Mouse (Mus musculus) left cerebral cortex, adult 18-20 months (tissue): ENCODE results near the gene Rflna. TPM values are rescaled to one million over a fixed set of nuclear protein-coding genes. Genes with fewer than 3 reads are reported as not detected.

Experiments used
- DNase-seq, 2 experiments: peaks; one replicate each; pipeline ENCODE4 v3.0.0; 2021 to 2022; ENCODE audit warnings: low spot score in 2 of 2, mixed read lengths in 1 of 2
- long read RNA-seq, 2 experiments: library from polyadenylated mRNA; stranded (forward); transcript quantifications; one replicate each; pipeline ENCODE4 v2.0.0; 2021
- total RNA-seq, 2 experiments: library from RNA; stranded (reverse); gene quantifications; 2 replicates each; pipeline ENCODE4 v1.2.3; 2021

Gene Rflna
- total RNA-seq = 1 to 10 TPM in 1 of 2 experiments, under 1 TPM in 1; 0.68 to 1.0 TPM
- long read RNA-seq, experiment 1, partial matches to known transcripts = 0 of 2 reads
- long read RNA-seq, experiment 1, other reads (novel, unspliced or antisense) = 2 of 2 reads
- long read RNA-seq, experiment 2, partial matches to known transcripts = 0 of 1 reads
- long read RNA-seq, experiment 2, other reads (novel, unspliced or antisense) = 1 of 1 reads

GRCm38 (mm10) chr5:125002969-125003872, at the start of gene Rflna:
TSS of gene Rflna (plus strand) at chr5:125003221.
- no peak for DNase-seq

DNA sequence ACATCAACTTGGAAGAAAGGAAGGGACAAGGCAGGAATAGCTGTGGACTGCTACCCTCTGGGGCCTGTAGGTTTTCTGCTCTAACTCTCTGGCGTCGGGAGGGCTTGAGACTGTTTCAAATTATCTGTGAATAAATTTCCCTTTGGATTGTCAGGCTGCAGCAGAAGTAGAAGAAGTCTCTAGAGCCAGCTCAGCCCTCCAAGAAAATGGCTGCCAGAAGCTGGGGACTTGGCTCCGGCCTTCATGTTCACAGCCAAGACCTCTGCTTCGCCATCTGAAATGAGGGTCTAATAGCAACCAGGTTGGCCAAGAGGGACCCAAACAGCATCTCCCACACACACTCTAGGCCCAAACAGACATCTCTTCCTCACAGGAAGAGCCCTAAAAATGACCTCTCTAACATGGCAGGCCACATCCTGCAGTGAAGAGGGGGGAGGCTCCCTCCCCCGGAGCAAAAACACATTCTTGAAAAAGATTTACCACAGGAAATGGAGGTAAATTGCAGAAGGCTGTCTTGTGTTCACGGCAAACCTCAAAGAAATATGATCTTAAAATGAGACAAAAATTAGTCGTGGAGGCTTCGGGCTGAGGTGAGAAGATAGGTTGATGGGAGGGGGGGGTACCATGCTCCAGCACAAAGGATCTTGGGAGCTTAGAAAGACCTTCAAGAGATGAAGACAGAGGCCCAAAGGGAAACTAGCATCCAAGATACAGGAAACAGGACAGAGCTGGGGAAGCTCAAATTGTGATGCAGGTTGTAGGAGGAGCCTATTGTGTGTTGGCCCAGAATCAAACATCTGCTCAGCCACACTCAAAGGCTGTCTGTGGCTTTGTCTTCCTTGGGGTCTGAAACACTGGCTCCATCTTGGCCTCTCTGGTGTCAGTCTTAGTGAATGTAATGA, 48.4 kb upstream of the Rflna start:
- no peak for DNase-seq

GRCm38 (mm10) chr5:124957491-124957890, 45.5 kb upstream of the Rflna start:
- DNase-seq = no peak

DNA sequence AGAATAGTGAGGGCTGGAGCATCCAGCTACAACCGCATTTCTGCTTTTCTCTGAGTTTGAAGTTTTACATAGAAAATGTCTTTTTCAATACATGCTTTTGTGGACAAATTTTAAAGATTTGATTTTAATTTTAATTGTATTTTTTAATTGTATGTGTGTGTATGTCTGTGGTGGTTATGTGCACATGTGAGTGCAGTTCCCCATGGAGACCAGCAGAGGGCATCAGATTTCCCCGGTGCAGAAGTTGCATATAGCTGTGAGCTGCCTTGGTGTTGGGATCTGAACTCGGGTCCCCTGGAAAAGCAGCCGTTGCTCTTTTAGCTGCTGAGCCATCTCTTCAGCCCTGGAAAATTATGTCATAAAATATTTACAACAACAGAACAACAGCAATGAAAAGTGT, 43.9 kb upstream of the Rflna start:
- no peak for DNase-seq

GRCm38 (mm10) chr5:124960131-124960901, 42.7 kb upstream of the Rflna start:
- peak; percentile 57 to 83 for DNase-seq

DNA sequence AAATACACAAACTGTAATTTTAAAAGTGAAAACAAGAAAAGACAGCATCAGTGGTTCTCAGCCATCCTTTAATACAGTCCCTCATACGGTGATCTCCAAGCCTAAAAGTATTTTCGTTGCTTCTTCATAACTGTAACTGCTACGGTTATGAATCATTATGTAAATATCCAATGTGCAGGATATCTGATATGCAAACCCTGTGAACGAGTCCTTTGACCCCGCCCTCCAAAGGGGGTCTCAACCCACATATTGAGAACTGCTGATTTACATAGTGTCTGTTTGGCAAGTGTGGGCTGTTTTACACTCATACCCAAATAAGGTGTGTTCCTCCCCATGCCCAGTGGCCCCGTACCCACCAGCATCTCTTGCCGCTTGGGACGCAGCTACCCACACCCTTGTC, 41.6 kb upstream of the Rflna start:
- DNase-seq = no peak

DNA sequence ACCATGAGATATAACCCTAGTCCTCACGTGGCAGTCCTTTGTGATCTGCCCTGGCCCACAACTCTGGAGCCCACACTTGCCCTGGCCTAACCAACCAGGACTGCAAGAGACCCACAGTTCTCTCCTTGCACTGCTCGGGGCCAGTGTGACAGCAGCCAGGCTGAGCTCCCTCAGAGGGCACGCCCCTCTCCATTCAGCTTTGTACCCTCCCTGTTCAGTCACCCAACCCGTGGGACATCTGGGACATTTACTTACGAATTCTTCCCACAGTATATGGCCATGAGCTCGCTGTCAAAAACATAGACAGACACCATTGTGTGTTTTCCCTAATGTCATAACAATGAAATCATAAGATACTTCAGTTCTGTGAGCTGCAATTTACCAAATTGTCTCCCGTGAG, 40.3 kb upstream of the Rflna start:
- no peak for DNase-seq

DNA sequence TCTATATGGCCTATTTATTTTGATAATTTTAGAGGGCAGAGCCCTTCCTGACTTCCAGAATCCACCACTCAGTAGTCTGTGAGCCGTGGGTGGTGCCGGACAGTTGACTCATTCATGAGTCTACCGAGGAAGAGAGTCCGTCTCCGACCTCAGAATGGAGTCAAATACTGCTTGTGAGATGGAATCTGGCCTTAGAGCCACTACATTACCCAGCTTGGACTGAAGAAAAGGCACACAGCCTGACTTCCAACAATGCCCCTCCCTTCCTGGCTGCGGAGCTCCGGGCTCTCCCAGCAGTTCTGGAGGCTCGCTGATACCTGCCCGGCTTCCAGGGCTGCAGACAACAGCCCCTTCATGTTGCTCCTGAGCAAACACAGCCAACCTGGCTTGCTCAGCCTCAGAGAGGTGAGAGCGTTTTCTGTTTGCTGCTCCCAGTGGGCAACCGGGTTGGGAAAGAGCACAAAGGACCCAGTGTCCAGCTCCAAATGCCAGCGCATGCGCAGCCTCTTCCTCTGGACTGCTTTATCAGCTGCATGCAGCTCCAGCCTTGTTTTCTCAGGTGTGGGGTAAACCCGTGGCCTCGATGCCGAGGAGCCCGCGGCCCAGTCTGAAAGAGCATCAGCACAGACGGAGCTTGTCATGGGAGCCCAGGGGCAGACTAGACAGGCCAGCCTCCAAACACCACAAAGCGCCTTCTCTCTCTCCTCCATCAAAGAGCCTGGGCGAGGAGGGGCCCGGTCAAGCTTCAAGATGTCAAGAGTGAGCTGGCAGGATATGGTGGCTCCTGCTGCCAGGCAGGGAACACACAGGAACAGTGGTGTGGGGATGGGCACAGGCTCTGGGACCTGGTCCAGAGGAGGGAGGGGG, 39.0 kb upstream of the Rflna start:
- DNase-seq = peak; percentile 28 to 29

DNA sequence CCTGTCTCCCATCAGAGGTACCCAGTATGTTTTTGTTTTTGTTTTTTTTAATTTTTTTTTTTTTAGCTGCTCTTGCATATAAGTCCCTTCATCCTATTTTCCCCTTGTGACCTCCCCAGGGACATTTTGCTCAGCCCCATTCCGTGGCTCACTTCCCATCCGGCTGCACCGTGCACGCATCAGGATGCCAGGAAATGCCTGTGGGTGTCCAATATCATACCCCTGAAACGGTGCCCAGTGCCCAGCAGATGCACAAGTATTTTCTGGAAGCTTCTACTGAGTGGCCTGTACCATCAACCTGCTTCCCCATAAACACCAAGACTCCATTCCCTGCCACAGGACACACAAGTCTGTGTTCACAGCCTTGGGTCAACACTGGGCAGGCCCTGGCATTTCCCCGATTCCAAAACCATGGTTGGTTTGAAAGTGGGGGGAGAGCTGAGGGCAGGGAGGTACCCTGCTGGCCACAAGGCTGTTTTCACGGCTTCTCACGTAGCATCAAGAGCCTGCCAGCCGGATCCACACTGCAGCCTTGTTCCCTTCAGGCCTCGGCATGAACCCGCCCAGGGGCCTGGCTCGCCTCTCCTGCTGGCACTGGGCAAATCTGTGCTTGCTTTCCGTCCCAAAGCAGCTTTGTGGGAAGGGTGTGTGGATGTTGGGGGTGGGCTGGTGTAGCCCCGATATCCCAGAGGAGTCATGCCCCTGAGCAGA, 36.2 kb upstream of the Rflna start:
- no peak for DNase-seq

- DNase-seq = no peak
These were observed 33.2 kb upstream of the Rflna start for GRCm38 (mm10) chr5:124969790-124970189.

- DNase-seq = no peak
These were observed 16.8 kb upstream of the Rflna start for GRCm38 (mm10) chr5:124986222-124986621.

- DNase-seq = no peak
These were observed 16.4 kb upstream of the Rflna start for GRCm38 (mm10) chr5:124986656-124987055.

DNA sequence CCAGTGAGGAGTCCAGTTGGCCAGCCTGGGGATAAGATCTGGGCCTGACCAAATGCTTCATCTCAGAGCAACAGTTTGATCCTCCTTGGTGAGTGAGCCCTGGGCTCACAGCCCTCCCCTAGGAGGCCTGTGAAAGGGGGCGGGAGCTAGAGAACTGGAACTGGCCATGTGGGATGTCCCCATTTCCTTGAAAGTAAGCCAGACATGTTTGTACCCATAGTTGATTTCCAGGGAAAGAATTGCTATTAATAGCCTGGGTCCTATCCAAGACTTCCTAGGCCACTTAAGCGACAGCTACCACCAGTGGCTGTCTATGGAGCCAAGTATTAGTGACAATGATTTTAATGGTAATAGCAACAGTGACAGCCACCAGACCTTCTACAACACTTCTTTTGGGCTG, 13.3 kb upstream of the Rflna start:
- no peak for DNase-seq

- no peak for DNase-seq
These were observed 10.7 kb upstream of the Rflna start for GRCm38 (mm10) chr5:124992323-124992722.

DNA sequence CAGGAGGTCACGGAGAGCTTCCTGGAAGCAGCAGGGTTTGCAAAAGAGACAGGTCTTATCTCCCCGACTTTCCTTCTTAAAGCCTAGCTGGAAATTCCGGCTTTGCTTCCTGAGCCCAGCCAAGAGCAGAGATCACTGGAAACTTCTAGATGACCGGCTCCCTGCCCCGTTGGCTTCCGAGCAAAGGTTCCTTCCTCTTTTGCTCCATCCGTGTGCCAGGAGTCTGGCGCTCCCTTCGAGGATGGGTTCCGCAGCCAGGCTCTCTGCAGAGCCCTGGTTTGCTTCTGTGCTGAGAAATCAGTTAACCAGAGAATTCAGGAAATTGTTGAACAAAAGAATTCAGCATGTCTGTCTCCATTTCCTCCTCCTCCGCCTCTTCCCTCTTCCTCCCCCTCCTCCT, 10.1 kb upstream of the Rflna start:
- no peak for DNase-seq

DNA sequence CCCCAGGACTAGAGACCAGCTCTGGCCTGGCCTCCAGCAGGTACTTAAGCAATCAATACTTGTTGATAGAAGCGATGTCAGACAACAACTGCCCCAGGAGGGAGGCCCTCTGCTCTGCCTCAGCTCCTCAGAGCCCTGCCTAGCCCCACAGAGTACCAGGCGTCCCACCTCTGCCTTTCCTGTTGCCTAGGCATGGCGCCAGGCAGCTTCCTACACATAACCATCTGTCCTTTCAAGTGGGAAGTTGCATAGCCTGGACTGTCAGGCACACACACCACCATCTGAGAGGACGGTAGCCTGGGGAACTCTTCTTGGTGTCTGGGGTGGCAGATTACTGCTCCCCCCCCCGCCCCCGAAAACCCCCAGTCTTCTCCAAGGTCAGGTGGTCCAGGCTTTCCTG, 6.2 kb upstream of the Rflna start:
- DNase-seq = peak; percentile 76 to 87

DNA sequence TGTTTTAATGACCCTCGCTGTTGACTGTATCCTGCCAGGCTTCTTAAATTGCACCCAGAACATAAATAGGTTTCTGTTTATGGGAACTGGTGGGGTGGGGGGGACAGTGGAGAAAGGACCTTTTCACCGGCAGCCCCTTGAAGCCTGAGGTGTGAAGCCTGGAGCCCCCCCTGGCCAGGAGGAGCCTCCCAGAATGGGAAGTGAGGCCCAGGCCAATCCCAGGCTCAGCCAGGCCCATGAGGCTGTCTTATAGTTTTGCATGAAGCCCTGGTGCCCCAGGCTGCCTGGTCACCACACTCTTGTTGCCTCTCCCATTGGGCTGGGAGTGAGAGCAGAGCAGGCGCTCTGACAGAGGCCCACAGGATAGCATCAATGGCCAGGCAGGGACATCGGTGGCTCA, 5.1 kb upstream of the Rflna start:
- DNase-seq = no peak

DNA sequence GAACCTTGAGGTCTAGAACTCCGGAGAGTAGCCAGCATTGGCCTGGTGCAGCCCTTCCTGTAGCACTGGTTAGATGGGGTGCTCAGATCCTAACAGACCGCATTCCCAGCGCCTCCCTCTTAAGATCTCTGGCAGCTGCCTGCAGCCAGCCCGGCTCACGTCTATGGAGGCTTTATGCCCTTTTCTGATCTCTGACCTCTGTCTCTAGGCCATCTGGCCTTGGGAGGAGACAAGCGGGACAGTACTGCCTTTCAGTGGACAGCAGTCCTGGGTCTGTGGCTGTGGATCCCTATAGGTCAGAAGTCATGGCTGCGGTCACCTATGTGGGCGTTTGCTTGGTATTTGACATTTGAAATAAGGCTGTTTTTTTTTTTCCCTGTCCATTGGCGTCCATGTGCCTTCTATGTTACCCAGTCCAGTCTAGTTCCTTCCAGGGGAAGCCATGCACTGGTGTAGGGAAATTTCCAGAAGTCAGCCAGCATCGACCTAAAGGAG, 2.2 kb upstream of the Rflna start:
- no peak for DNase-seq

GRCm38 (mm10) chr5:125003873-125004255, 843 bp downstream of the Rflna start:
- no peak for DNase-seq
